Mouse (Mus musculus) G1E (cell line): ENCODE measurements around the gene Agpat3.

Source experiments
- CTCF ChIP-seq: IDR thresholded peaks from 2 replicates; pipeline ENCODE4 v1.5.1; 2012; ENCODE audit warnings: low read depth, low read length, inconsistent platforms, mixed read lengths
- GATA1 ChIP-seq: IDR thresholded peaks from 2 replicates; pipeline ENCODE4 v1.6.1; 2012; ENCODE audit warnings: borderline replicate concordance, low read length, inconsistent platforms, mixed read lengths
- TAL1 ChIP-seq: conservative IDR thresholded peaks from 2 replicates; pipeline ENCODE4 v1.6.1; 2012; ENCODE audit warnings: low read depth, low read length, inconsistent platforms, mixed read lengths

DNA sequence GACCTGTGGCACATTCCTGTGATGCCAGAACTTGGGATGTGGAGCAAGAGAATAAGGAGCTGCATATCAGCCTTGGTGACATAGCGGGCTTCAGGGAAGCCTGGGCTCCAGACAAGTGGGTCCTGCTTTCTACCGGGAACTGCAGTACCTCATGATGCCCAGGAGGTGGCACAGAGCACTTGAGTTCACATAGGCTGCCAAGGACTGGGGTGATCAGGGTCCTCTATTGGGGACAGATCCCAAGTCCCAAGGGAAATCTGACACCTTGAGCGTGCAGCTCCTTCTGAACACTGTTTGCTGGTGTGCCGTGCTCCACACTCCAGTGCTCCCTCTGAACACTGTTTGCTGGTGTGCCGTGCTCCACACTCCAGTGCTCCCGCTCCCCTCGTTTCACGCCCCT is 73.1 kb downstream of the Agpat3 start:
- peak; percentile 82 for TF ChIP-seq CTCF
- no peak for TF ChIP-seq GATA1
- TF ChIP-seq TAL1: no peak
